Mouse (Mus musculus): ENCODE results near the gene Sorbs2.
A peak's percentile ranks its signal among the peaks of the same experiment; 100 is the strongest.

The Sorbs2 gene

GRCm38 (mm10) chr8:45677854-45678241 is 170.3 kb downstream of the Sorbs2 start:
- no peak for DNase-seq (ENCODE audit: low spot score)

GRCm38 (mm10) chr8:45681171-45681570 is 173.6 kb downstream of the Sorbs2 start:
- no peak for DNase-seq (ENCODE audit: low spot score)

GRCm38 (mm10) chr8:45682845-45683383 is 175.3 kb downstream of the Sorbs2 start:
- DNase-seq (ENCODE audit: low spot score): no peak

- DNase-seq (ENCODE audit: low spot score): no peak
Measured at GRCm38 (mm10) chr8:45687942-45688695, 180.5 kb downstream of the Sorbs2 start.

- no peak for DNase-seq (ENCODE audit: low spot score)
Measured at GRCm38 (mm10) chr8:45689611-45690207, 182.1 kb downstream of the Sorbs2 start.

- DNase-seq (ENCODE audit: low spot score): no peak
Measured at GRCm38 (mm10) chr8:45700100-45700499, 192.5 kb downstream of the Sorbs2 start.

GRCm38 (mm10) chr8:45703700-45704101 is 196.1 kb downstream of the Sorbs2 start:
- DNase-seq (ENCODE audit: low spot score): no peak

GRCm38 (mm10) chr8:45709098-45709497 is 201.5 kb downstream of the Sorbs2 start:
- no peak for DNase-seq (ENCODE audit: low spot score)

GRCm38 (mm10) chr8:45709734-45710133 is 202.1 kb downstream of the Sorbs2 start:
- DNase-seq (ENCODE audit: low spot score): no peak

- no peak for DNase-seq (ENCODE audit: low spot score)
Measured at GRCm38 (mm10) chr8:45712610-45713009, 205.0 kb downstream of the Sorbs2 start.

GRCm38 (mm10) chr8:45714806-45715205 is 207.2 kb downstream of the Sorbs2 start:
- no peak for DNase-seq (ENCODE audit: low spot score)

- DNase-seq (ENCODE audit: low spot score): peak; percentile 66
Measured at GRCm38 (mm10) chr8:45715330-45716027, 207.9 kb downstream of the Sorbs2 start.

GRCm38 (mm10) chr8:45719776-45720175 is 212.2 kb downstream of the Sorbs2 start:
- DNase-seq (ENCODE audit: low spot score): no peak

- DNase-seq (ENCODE audit: low spot score): no peak
Measured at GRCm38 (mm10) chr8:45724204-45724603, 216.6 kb downstream of the Sorbs2 start.

- peak; percentile 54 for DNase-seq (ENCODE audit: low spot score)
Measured at GRCm38 (mm10) chr8:45725321-45725720, 217.7 kb downstream of the Sorbs2 start.

- no peak for DNase-seq (ENCODE audit: low spot score)
Measured at GRCm38 (mm10) chr8:45729850-45730382, 222.3 kb downstream of the Sorbs2 start.

- DNase-seq (ENCODE audit: low spot score): no peak
Measured at GRCm38 (mm10) chr8:45730795-45731194, 223.2 kb downstream of the Sorbs2 start.

- no peak for DNase-seq (ENCODE audit: low spot score)
Measured at GRCm38 (mm10) chr8:45734071-45734470, 226.5 kb downstream of the Sorbs2 start.

GRCm38 (mm10) chr8:45737266-45737665 is 229.7 kb downstream of the Sorbs2 start:
- no peak for DNase-seq (ENCODE audit: low spot score)

GRCm38 (mm10) chr8:45743326-45743725 is 235.7 kb downstream of the Sorbs2 start:
- no peak for DNase-seq (ENCODE audit: low spot score)

- DNase-seq (ENCODE audit: low spot score): no peak
Measured at GRCm38 (mm10) chr8:45743739-45744138, 236.2 kb downstream of the Sorbs2 start.
